Mouse (Mus musculus) lung, embryonic 14.5 days (tissue): ENCODE data around the gene AW822073. TPM values are rescaled to one million over a fixed set of nuclear protein-coding genes. Genes with fewer than 3 reads are reported as not detected.
"Not testable (repeated sequence)": the region's sequence is repeated elsewhere in the genome, so short reads cannot be mapped to it uniquely, and the experiment has no call there.

Source experiments
- ATAC-seq: fragments of 200-750 bp; cut with Nextera tagmentation; 2 replicates; pipeline ENCODE4 v1.8.0; 2017; ENCODE audit warnings: mild to moderate bottlenecking, moderate TSS enrichment, moderate library complexity; ENCODE audit not compliant: insufficient read depth
- DNase-seq: peaks from one replicate; pipeline ENCODE4 v3.0.0-alpha.2; 2015
- H3K27ac ChIP-seq: fragments of 300-500 bp; sonication (generic); 2 replicates; pipeline ENCODE4 v1.5.1; 2014; ENCODE audit warnings: low read depth, mild to moderate bottlenecking, moderate library complexity
- H3K27me3 ChIP-seq: fragments of 300-500 bp; sonication (generic); 2 replicates; pipeline ENCODE4 v1.6.1; 2014; ENCODE audit warnings: low read length, control low read depth; ENCODE audit not compliant: insufficient read depth
- H3K36me3 ChIP-seq: fragments of 300-500 bp; sonication (generic); 2 replicates; pipeline ENCODE4 v1.6.1; 2014; ENCODE audit warnings: control low read depth; ENCODE audit not compliant: insufficient read depth
- H3K4me1 ChIP-seq: fragments of 300-500 bp; sonication (generic); 2 replicates; pipeline ENCODE4 v1.6.1; 2014; ENCODE audit warnings: antibody characterized with exemption, control low read depth; ENCODE audit not compliant: insufficient read depth
- H3K4me2 ChIP-seq: fragments of 300-500 bp; sonication (generic); 2 replicates; pipeline ENCODE4 v1.6.1; 2014; ENCODE audit warnings: mild to moderate bottlenecking
- H3K4me3 ChIP-seq: fragments of 300-500 bp; sonication (generic); 2 replicates; pipeline ENCODE4 v1.5.1; 2014; ENCODE audit warnings: low read depth, low read length
- H3K9ac ChIP-seq: fragments of 300-500 bp; sonication (generic); 2 replicates; pipeline ENCODE4 v1.6.1; 2014
- H3K9me3 ChIP-seq: fragments of 300-500 bp; sonication (generic); 2 replicates; pipeline ENCODE4 v1.6.1; 2016; ENCODE audit warnings: low read depth, low read length, control low read depth
- CTCF ChIP-seq: IDR thresholded peaks from 2 replicates; pipeline ENCODE4 v1.5.1; 2016; ENCODE audit warnings: antibody characterized with exemption, low read depth
- WGBS: fragments of 180-500 bp; shearing (Covaris S2); extraction: QIAGEN DNeasy Blood & Tissue Kit; methylation state at CpG from one replicate; pipeline ENCODE4 v1.1.7; 2014; 5-methylcytosine and 5-hydroxymethylcytosine counted together
- polyA plus RNA-seq: library from polyadenylated mRNA; unstranded; fragments of >200 nt; fragmentation: Nextera tagmentation; extraction: Ambion mirVana; gene quantifications from 2 replicates; pipeline ENCODE4 v1.2.1, GENCODE M21; 2014

AW822073 gene
- polyA plus RNA-seq, result not detected in 2 replicates

- not testable (repeated sequence) for H3K27me3 ChIP-seq, H3K4me3 ChIP-seq, H3K4me1 ChIP-seq, H3K27ac ChIP-seq, H3K9me3 ChIP-seq, DNase-seq, H3K4me2 ChIP-seq, ATAC-seq, H3K36me3 ChIP-seq, H3K9ac ChIP-seq
- 81% methylated on average over 16 of the region's 18 CpGs for WGBS
Measured at GRCm38 (mm10) chr10:58224827-58225785, at the start of gene AW822073. TSS of gene AW822073 (minus strand) at chr10:58224930.

- 55% methylated on average over 5 of the region's 5 CpGs for WGBS
- Histone ChIP-seq H3K36me3 (peaks cover 32% of the 10 kb centered on the region), H3K27ac (no peak overlapping the region), H3K9ac (no peak overlapping the region), H3K4me3 (no peak overlapping the region), H3K4me2 (no peak overlapping the region), H3K9me3 (no peaks in the 10 kb centered on the region), H3K27me3 (no peaks in the 10 kb centered on the region), H3K4me1 (no peaks in the 10 kb centered on the region)
- ATAC-seq (no peak), DNase-seq (peak; percentile 30)
- peak; percentile 38; the same call in 1 of the 2 replicates for TF ChIP-seq CTCF
Measured at GRCm38 (mm10) chr10:58258466-58258865, 33.7 kb upstream of the AW822073 start.

- peak overlapping the region; percentile 60 for H3K4me2 ChIP-seq
- H3K9me3 ChIP-seq, result no peaks in the 10 kb centered on the region
- no peaks in the 10 kb centered on the region for H3K4me1 ChIP-seq
- DNase-seq (peak; percentile 62), ATAC-seq (no peak)
- H3K27me3 ChIP-seq, result no peaks in the 10 kb centered on the region
- H3K9ac ChIP-seq, result peak overlapping the region; percentile 82
- H3K4me3 ChIP-seq, result peak overlapping the region; percentile 78
- 0% methylated on average over 4 of the region's 4 CpGs for WGBS
- H3K36me3 ChIP-seq, result peaks cover 18% of the 10 kb centered on the region
- peak overlapping the region; percentile 86; the same call in 1 of the 2 replicates for H3K27ac ChIP-seq
- TF ChIP-seq CTCF, result no peak
Measured at GRCm38 (mm10) chr10:58255954-58256353, 31.2 kb upstream of the AW822073 start.

- Histone ChIP-seq H3K27ac (peak within 1 kb of the TSS; percentile 86), H3K27me3 (no peaks in the 10 kb centered on the region), H3K4me1 (no peaks in the 10 kb centered on the region), H3K4me2 (peak within 1 kb of the TSS; percentile 60), H3K4me3 (peak within 1 kb of the TSS; percentile 78), H3K9ac (peak within 1 kb of the TSS; percentile 82), H3K9me3 (no peaks in the 10 kb centered on the region), H3K36me3 (peaks cover 18% of the 10 kb centered on the region)
- peak; percentile 98 for DNase-seq
- TF ChIP-seq CTCF, result no peak
- peak; percentile 99 for ATAC-seq
- under 1% methylated on average over 53 of the region's 58 CpGs for whole genome bisulfite sequencing
Measured at GRCm38 (mm10) chr10:58255213-58255892, 30.6 kb upstream of the AW822073 start, which contains the start of gene Gcc2. TSS of gene Gcc2 (plus strand) at chr10:58255497.

GRCm38 (mm10) chr10:58254635-58255175 is 30.0 kb upstream of the AW822073 start:
- Histone ChIP-seq H3K4me2 (peak overlapping the region; percentile 60), H3K9me3 (no peaks in the 10 kb centered on the region), H3K4me3 (peak overlapping the region; percentile 78), H3K9ac (peak overlapping the region; percentile 82), H3K27ac (no peak overlapping the region), H3K36me3 (peaks cover 13% of the 10 kb centered on the region), H3K4me1 (no peaks in the 10 kb centered on the region), H3K27me3 (no peaks in the 10 kb centered on the region)
- ATAC-seq (peak; percentile 13; the same call in 1 of the 2 replicates), DNase-seq (peak; percentile 7)
- no peak for TF ChIP-seq CTCF
- 29% methylated on average over 6 of the region's 6 CpGs for WGBS

GRCm38 (mm10) chr10:58249535-58249934 is 24.8 kb upstream of the AW822073 start:
- Histone ChIP-seq H3K4me1 (no peaks in the 10 kb centered on the region), H3K36me3 (no peaks in the 10 kb centered on the region), H3K27me3 (no peaks in the 10 kb centered on the region), H3K9me3 (no peaks in the 10 kb centered on the region), H3K4me2 (no peak overlapping the region), H3K9ac (no peak overlapping the region), H3K27ac (no peak overlapping the region), H3K4me3 (no peak overlapping the region)
- DNase-seq (peak; percentile 23), ATAC-seq (no peak)
- WGBS, result 16% methylated on average over 1 of the region's 1 CpGs
- no peak for TF ChIP-seq CTCF

- H3K4me1 ChIP-seq, H3K9me3 ChIP-seq, H3K4me3 ChIP-seq, H3K4me2 ChIP-seq, H3K36me3 ChIP-seq, H3K27ac ChIP-seq, H3K27me3 ChIP-seq, H3K9ac ChIP-seq: not testable (repeated sequence)
- ATAC-seq, result peak; percentile 83
- peak; percentile 12 for DNase-seq
- 83% methylated on average over 7 of the region's 8 CpGs for WGBS
Measured at GRCm38 (mm10) chr10:58238984-58239740, 14.4 kb upstream of the AW822073 start.
